Mouse (Mus musculus): ENCODE measurements around the gene Minos1. TPM values are rescaled to one million over a fixed set of nuclear protein-coding genes. Genes with fewer than 3 reads are reported as not detected.

Gene Minos1
- polyA plus RNA-seq, 1 experiment from 2014 or later: 286 TPM

GRCm38 (mm10) chr4:139142985-139143384 lies 12.1 kb upstream of the Minos1 start:
- ChIA-PET CTCF (no interaction called here), POLR2A (interaction anchor here (1.0 kb wide), 1 partner anchor 12 kb away, joined by 3 read pairs; the partner anchor contains the start of gene Minos1)
- no peaks in the 10 kb centered on the region for H3K27me3 ChIP-seq
- DNase-seq (ENCODE audit: low read depth, low spot score) (peak; percentile 57), ATAC-seq (peak; percentile 54)
- in situ Hi-C loops (cut with MboI; ENCODE audit: low pct_unique_long_range_greater_than_20kb): loop anchor here (10.0 to 25.0 kb wide), 2 partner anchors 48 to 1494 kb away; partner anchors contain the start of gene Nbl1
- TF ChIP-seq CTCF (IDR thresholded peaks at IDR 0.05): no peak

- no peaks in the 10 kb centered on the region for H3K27me3 ChIP-seq
- DNase-seq (ENCODE audit: low read depth, low spot score) (no peak), ATAC-seq (no peak)
- POLR2A ChIA-PET: interaction anchor here (0.6 kb wide), 1 partner anchor 14 kb away, joined by 3 read pairs; no protein-coding TSS in a partner anchor
- CTCF ChIA-PET: no interaction called here
- TF ChIP-seq CTCF (IDR thresholded peaks at IDR 0.05): no peak
- in situ Hi-C loops (cut with MboI; ENCODE audit: low pct_unique_long_range_greater_than_20kb): loop anchor here (10.0 to 25.0 kb wide), 2 partner anchors 47 to 1496 kb away; partner anchors contain the start of gene Nbl1
Observed at GRCm38 (mm10) chr4:139141785-139142184, 10.9 kb upstream of the Minos1 start.

GRCm38 (mm10) chr4:139140267-139140666 lies 9.4 kb upstream of the Minos1 start:
- CTCF ChIA-PET: no interaction called here
- TF ChIP-seq CTCF (IDR thresholded peaks at IDR 0.05): peak; percentile 57
- no peaks in the 10 kb centered on the region for H3K27me3 ChIP-seq
- in situ Hi-C loops (cut with MboI; ENCODE audit: low pct_unique_long_range_greater_than_20kb): loop anchor here (10.0 to 25.0 kb wide), 2 partner anchors 45 to 1497 kb away; partner anchors contain the start of gene Nbl1
- DNase-seq (ENCODE audit: low read depth, low spot score) (no peak), ATAC-seq (no peak)
- POLR2A ChIA-PET: no interaction called here

- no peaks in the 10 kb centered on the region for H3K27me3 ChIP-seq
- ATAC-seq: no peak
- in situ Hi-C loops (cut with MboI; ENCODE audit: low pct_unique_long_range_greater_than_20kb): loop anchor here (25.0 kb wide), 1 partner anchor 1501 kb away; no protein-coding TSS in a partner anchor
- TF ChIP-seq CTCF (IDR thresholded peaks at IDR 0.05): no peak
- no peak for DNase-seq (ENCODE audit: low read depth, low spot score)
- ChIA-PET CTCF (no interaction called here), POLR2A (no interaction called here)
Observed at GRCm38 (mm10) chr4:139136011-139136410, 5.1 kb upstream of the Minos1 start.

GRCm38 (mm10) chr4:139133109-139133508 lies 2.2 kb upstream of the Minos1 start:
- TF ChIP-seq CTCF (IDR thresholded peaks at IDR 0.05): no peak
- ChIA-PET POLR2A (no interaction called here), CTCF (no interaction called here)
- no peaks in the 10 kb centered on the region for H3K27me3 ChIP-seq
- no peak for ATAC-seq
- DNase-seq (ENCODE audit: low read depth, low spot score): no peak
- in situ Hi-C loops (cut with MboI; ENCODE audit: low pct_unique_long_range_greater_than_20kb): loop anchor here (25.0 kb wide), 1 partner anchor 1504 kb away; no protein-coding TSS in a partner anchor

GRCm38 (mm10) chr4:139131858-139132672 lies 1.2 kb upstream of the Minos1 start:
- in situ Hi-C loops (cut with MboI; ENCODE audit: low pct_unique_long_range_greater_than_20kb): loop anchor here (25.0 kb wide), 1 partner anchor 1505 kb away; no protein-coding TSS in a partner anchor
- ChIA-PET POLR2A (no interaction called here), CTCF (no interaction called here)
- no peak for ATAC-seq
- no peak for DNase-seq (ENCODE audit: low read depth, low spot score)
- TF ChIP-seq CTCF (IDR thresholded peaks at IDR 0.05): no peak
- H3K27me3 ChIP-seq: no peaks in the 10 kb centered on the region

GRCm38 (mm10) chr4:139129806-139130700 lies 860 bp downstream of the Minos1 start:
- POLR2A ChIA-PET: interaction anchor here (0.5 to 1.3 kb wide), 5 partner anchors 10 to 155 kb away, joined by 3 to 4 read pairs (median 3); no protein-coding TSS in a partner anchor
- ATAC-seq (peak; percentile 8), DNase-seq (ENCODE audit: low read depth, low spot score) (no peak)
- TF ChIP-seq CTCF (IDR thresholded peaks at IDR 0.05): no peak
- in situ Hi-C loops (cut with MboI; ENCODE audit: low pct_unique_long_range_greater_than_20kb): loop anchor here (25.0 kb wide), 1 partner anchor 1507 kb away; no protein-coding TSS in a partner anchor
- H3K27me3 ChIP-seq: no peaks in the 10 kb centered on the region
- CTCF ChIA-PET: no interaction called here

- ATAC-seq (no peak), DNase-seq (ENCODE audit: low read depth, low spot score) (no peak)
- no peak for TF ChIP-seq CTCF (IDR thresholded peaks at IDR 0.05)
- H3K27me3 ChIP-seq: no peaks in the 10 kb centered on the region
- ChIA-PET CTCF (no interaction called here), POLR2A (no interaction called here)
- in situ Hi-C loops (cut with MboI; ENCODE audit: low pct_unique_long_range_greater_than_20kb): loop anchor here (25.0 kb wide), 1 partner anchor 1511 kb away; no protein-coding TSS in a partner anchor
Observed at GRCm38 (mm10) chr4:139126475-139126874, 4.4 kb downstream of the Minos1 start.

- ATAC-seq: no peak
- in situ Hi-C loops (cut with MboI; ENCODE audit: low pct_unique_long_range_greater_than_20kb): loop anchor here (25.0 kb wide), 1 partner anchor 1512 kb away; no protein-coding TSS in a partner anchor
- POLR2A ChIA-PET: no interaction called here
- CTCF ChIA-PET: interaction anchor here (0.7 kb wide), 1 partner anchor 14 kb away, joined by 3 read pairs; no protein-coding TSS in a partner anchor
- no peak for DNase-seq (ENCODE audit: low read depth, low spot score)
- H3K27me3 ChIP-seq: no peaks in the 10 kb centered on the region
- TF ChIP-seq CTCF (IDR thresholded peaks at IDR 0.05): no peak
Observed at GRCm38 (mm10) chr4:139124940-139125339, 6.0 kb downstream of the Minos1 start.

- no peak for TF ChIP-seq CTCF (IDR thresholded peaks at IDR 0.05)
- POLR2A ChIA-PET: no interaction called here
- DNase-seq (ENCODE audit: low read depth, low spot score) (no peak), ATAC-seq (no peak)
- no peaks in the 10 kb centered on the region for H3K27me3 ChIP-seq
- CTCF ChIA-PET: no interaction called here
- in situ Hi-C loops (cut with MboI; ENCODE audit: low pct_unique_long_range_greater_than_20kb): no loop called here
Observed at GRCm38 (mm10) chr4:139122557-139122956, 8.4 kb downstream of the Minos1 start.

Data from Patski (cell line).